Mouse (Mus musculus): ENCODE measurements around the gene Rbpj. TPM values are rescaled to one million over a fixed set of nuclear protein-coding genes. Genes with fewer than 3 reads are reported as not detected.

Gene Rbpj
- polyA plus RNA-seq, 1 experiment = 16.0 TPM

GRCm38 (mm10) chr5:53685623-53686022, 219.7 kb downstream of the Rbpj start:
- Histone ChIP-seq H3K4me3 (no peak overlapping the region), H3K4me2 (ENCODE audit: low read depth) (no peak overlapping the region), H3K27me3 (ENCODE audit: control insufficient read depth, insufficient read depth, insufficient read length) (peaks cover 24% of the 10 kb centered on the region), H3K79me2 (ENCODE audit: control insufficient read depth, insufficient read depth) (no peaks in the 10 kb centered on the region), H3K36me3 (ENCODE audit: control insufficient read depth, insufficient read depth) (no peaks in the 10 kb centered on the region), H3ac (ENCODE audit: control insufficient read depth, insufficient read length) (no peak overlapping the region)
- TF ChIP-seq POLR2A (IDR thresholded peaks at IDR 0.05; ENCODE audit: insufficient read length, low read depth) = no peak
- TF ChIP-seq MYOG (IDR thresholded peaks at IDR 0.05; ENCODE audit: control insufficient read depth in 1 of 3, insufficient read depth in 1 of 3, insufficient read length in 2 of 3, low read depth in 2 of 3) = no peak
- no peak for TF ChIP-seq TCF3 (IDR thresholded peaks at IDR 0.05; ENCODE audit: insufficient read length, low read depth)
- TF ChIP-seq MAX (IDR thresholded peaks at IDR 0.05; ENCODE audit: low read depth) = no peak
- TF ChIP-seq USF1 (IDR thresholded peaks at IDR 0.05; ENCODE audit: low read depth) = no peak
- TF ChIP-seq POLR2AphosphoS2 (IDR thresholded peaks at IDR 0.05; ENCODE audit: insufficient read length, low read depth) = no peak
- no peak for TF ChIP-seq REST (IDR thresholded peaks at IDR 0.05; ENCODE audit: insufficient read depth, insufficient read length)
- TF ChIP-seq SRF (IDR thresholded peaks at IDR 0.05; ENCODE audit: control insufficient read depth, insufficient read length, low read depth) = no peak
- no peak for TF ChIP-seq CEBPB (IDR thresholded peaks at IDR 0.05; ENCODE audit: insufficient read depth, poor library complexity, severe bottlenecking)
- no peak for TF ChIP-seq MYOD1 (IDR thresholded peaks at IDR 0.05; ENCODE audit: control insufficient read depth in 1 of 3, insufficient read length in 2 of 3, low read depth in 2 of 3)
- TF ChIP-seq E2F4 (IDR thresholded peaks at IDR 0.05; ENCODE audit: insufficient read depth) = no peak

GRCm38 (mm10) chr5:53686379-53686778, 220.4 kb downstream of the Rbpj start:
- H3ac ChIP-seq (ENCODE audit: control insufficient read depth, insufficient read length) = no peak overlapping the region
- no peak overlapping the region for H3K4me2 ChIP-seq (ENCODE audit: low read depth)
- no peak overlapping the region for H3K4me3 ChIP-seq
- no peaks in the 10 kb centered on the region for H3K79me2 ChIP-seq (ENCODE audit: control insufficient read depth, insufficient read depth)
- TF ChIP-seq TCF3 (IDR thresholded peaks at IDR 0.05; ENCODE audit: insufficient read length, low read depth) (no peak), MAX (IDR thresholded peaks at IDR 0.05; ENCODE audit: low read depth) (no peak), POLR2A (IDR thresholded peaks at IDR 0.05; ENCODE audit: insufficient read length, low read depth) (no peak), REST (IDR thresholded peaks at IDR 0.05; ENCODE audit: insufficient read depth, insufficient read length) (no peak), CEBPB (IDR thresholded peaks at IDR 0.05; ENCODE audit: insufficient read depth, poor library complexity, severe bottlenecking) (no peak), USF1 (IDR thresholded peaks at IDR 0.05; ENCODE audit: low read depth) (no peak), MYOG (IDR thresholded peaks at IDR 0.05; ENCODE audit: control insufficient read depth in 1 of 3, insufficient read depth in 1 of 3, insufficient read length in 2 of 3, low read depth in 2 of 3) (no peak), POLR2AphosphoS2 (IDR thresholded peaks at IDR 0.05; ENCODE audit: insufficient read length, low read depth) (no peak), TCF12 (IDR thresholded peaks at IDR 0.05; ENCODE audit: insufficient read depth, poor library complexity, severe bottlenecking) (no peak)
- H3K27me3 ChIP-seq (ENCODE audit: control insufficient read depth, insufficient read depth, insufficient read length) = peaks cover 31% of the 10 kb centered on the region
- H3K36me3 ChIP-seq (ENCODE audit: control insufficient read depth, insufficient read depth) = no peaks in the 10 kb centered on the region

- TF ChIP-seq POLR2AphosphoS2 (IDR thresholded peaks at IDR 0.05; ENCODE audit: insufficient read length, low read depth) = no peak
- TF ChIP-seq MAX (IDR thresholded peaks at IDR 0.05; ENCODE audit: low read depth) = no peak
- TF ChIP-seq TCF12 (IDR thresholded peaks at IDR 0.05; ENCODE audit: insufficient read depth, poor library complexity, severe bottlenecking) = no peak
- no peak for TF ChIP-seq E2F4 (IDR thresholded peaks at IDR 0.05; ENCODE audit: insufficient read depth)
- TF ChIP-seq POLR2A (IDR thresholded peaks at IDR 0.05; ENCODE audit: insufficient read length, low read depth) = no peak
- TF ChIP-seq SRF (IDR thresholded peaks at IDR 0.05; ENCODE audit: control insufficient read depth, insufficient read length, low read depth) = no peak
- no peak for TF ChIP-seq MYOG (IDR thresholded peaks at IDR 0.05; ENCODE audit: control insufficient read depth in 1 of 3, insufficient read depth in 1 of 3, insufficient read length in 2 of 3, low read depth in 2 of 3)
- no peak overlapping the region for H3K4me2 ChIP-seq (ENCODE audit: low read depth)
- no peak overlapping the region for H3ac ChIP-seq (ENCODE audit: control insufficient read depth, insufficient read length)
- no peaks in the 10 kb centered on the region for H3K36me3 ChIP-seq (ENCODE audit: control insufficient read depth, insufficient read depth)
- H3K27me3 ChIP-seq (ENCODE audit: control insufficient read depth, insufficient read depth, insufficient read length) = peaks cover 37% of the 10 kb centered on the region
- no peaks in the 10 kb centered on the region for H3K79me2 ChIP-seq (ENCODE audit: control insufficient read depth, insufficient read depth)
- no peak overlapping the region for H3K4me3 ChIP-seq
These were observed 222.4 kb downstream of the Rbpj start for GRCm38 (mm10) chr5:53688326-53688725.

- H3ac ChIP-seq (ENCODE audit: control insufficient read depth, insufficient read length) = no peak overlapping the region
- no peak overlapping the region for H3K4me2 ChIP-seq (ENCODE audit: low read depth)
- peaks cover 34% of the 10 kb centered on the region for H3K27me3 ChIP-seq (ENCODE audit: control insufficient read depth, insufficient read depth, insufficient read length)
- TF ChIP-seq POLR2AphosphoS2 (IDR thresholded peaks at IDR 0.05; ENCODE audit: insufficient read length, low read depth) (no peak), POLR2A (IDR thresholded peaks at IDR 0.05; ENCODE audit: insufficient read length, low read depth) (no peak), CEBPB (IDR thresholded peaks at IDR 0.05; ENCODE audit: insufficient read depth, poor library complexity, severe bottlenecking) (no peak), MYOG (IDR thresholded peaks at IDR 0.05; ENCODE audit: control insufficient read depth in 1 of 3, insufficient read depth in 1 of 3, insufficient read length in 2 of 3, low read depth in 2 of 3) (no peak), REST (IDR thresholded peaks at IDR 0.05; ENCODE audit: insufficient read depth, insufficient read length) (no peak), MAX (IDR thresholded peaks at IDR 0.05; ENCODE audit: low read depth) (no peak), USF1 (IDR thresholded peaks at IDR 0.05; ENCODE audit: low read depth) (no peak), E2F4 (IDR thresholded peaks at IDR 0.05; ENCODE audit: insufficient read depth) (no peak), SRF (IDR thresholded peaks at IDR 0.05; ENCODE audit: control insufficient read depth, insufficient read length, low read depth) (no peak), TCF12 (IDR thresholded peaks at IDR 0.05; ENCODE audit: insufficient read depth, poor library complexity, severe bottlenecking) (no peak), TCF3 (IDR thresholded peaks at IDR 0.05; ENCODE audit: insufficient read length, low read depth) (no peak), MYOD1 (IDR thresholded peaks at IDR 0.05; ENCODE audit: control insufficient read depth in 1 of 3, insufficient read length in 2 of 3, low read depth in 2 of 3) (no peak)
- no peaks in the 10 kb centered on the region for H3K79me2 ChIP-seq (ENCODE audit: control insufficient read depth, insufficient read depth)
- no peak overlapping the region for H3K4me3 ChIP-seq
- no peaks in the 10 kb centered on the region for H3K36me3 ChIP-seq (ENCODE audit: control insufficient read depth, insufficient read depth)
These were observed 225.6 kb downstream of the Rbpj start for GRCm38 (mm10) chr5:53691577-53691976.

- Histone ChIP-seq H3K36me3 (ENCODE audit: control insufficient read depth, insufficient read depth) (no peaks in the 10 kb centered on the region), H3K4me3 (no peak overlapping the region), H3K4me2 (ENCODE audit: low read depth) (no peak overlapping the region), H3K27me3 (ENCODE audit: control insufficient read depth, insufficient read depth, insufficient read length) (peaks cover 38% of the 10 kb centered on the region), H3ac (ENCODE audit: control insufficient read depth, insufficient read length) (no peak overlapping the region), H3K79me2 (ENCODE audit: control insufficient read depth, insufficient read depth) (no peaks in the 10 kb centered on the region)
- TF ChIP-seq MYOG (IDR thresholded peaks at IDR 0.05; ENCODE audit: control insufficient read depth in 1 of 3, insufficient read depth in 1 of 3, insufficient read length in 2 of 3, low read depth in 2 of 3) (no peak), MAX (IDR thresholded peaks at IDR 0.05; ENCODE audit: low read depth) (no peak), MYOD1 (IDR thresholded peaks at IDR 0.05; ENCODE audit: control insufficient read depth in 1 of 3, insufficient read length in 2 of 3, low read depth in 2 of 3) (no peak), E2F4 (IDR thresholded peaks at IDR 0.05; ENCODE audit: insufficient read depth) (no peak), POLR2A (IDR thresholded peaks at IDR 0.05; ENCODE audit: insufficient read length, low read depth) (no peak), REST (IDR thresholded peaks at IDR 0.05; ENCODE audit: insufficient read depth, insufficient read length) (no peak)
These were observed 226.1 kb downstream of the Rbpj start for GRCm38 (mm10) chr5:53692100-53692499.

All from myocyte (in vitro differentiated cells).